Mouse (Mus musculus) heart, embryonic 10.5 days (tissue): ENCODE measurements around the gene Gm45021. TPM values are rescaled to one million over a fixed set of nuclear protein-coding genes. Genes with fewer than 3 reads are reported as not detected.
A peak's percentile ranks its signal among the peaks of the same experiment; 100 is the strongest.

Source experiments
- DNase-seq: peaks from one replicate; pipeline ENCODE4 v3.0.0-alpha.2; 2017; ENCODE audit warnings: low spot score
- H3K27ac ChIP-seq: fragments of 300-500 bp; sonication (generic); 2 replicates; pipeline ENCODE4 v1.5.1; 2016; ENCODE audit warnings: mild to moderate bottlenecking
- H3K27me3 ChIP-seq: fragments of 300-500 bp; sonication (generic); 2 replicates; pipeline ENCODE4 v1.6.1; 2016; ENCODE audit warnings: mild to moderate bottlenecking; ENCODE audit not compliant: poor library complexity, insufficient read depth, severe bottlenecking
- H3K36me3 ChIP-seq: fragments of 300-500 bp; sonication (generic); 2 replicates; pipeline ENCODE4 v1.6.1; 2016; ENCODE audit warnings: mild to moderate bottlenecking, moderate library complexity
- H3K4me1 ChIP-seq: fragments of 300-500 bp; sonication (generic); 2 replicates; pipeline ENCODE4 v1.6.1; 2016; ENCODE audit warnings: mild to moderate bottlenecking
- H3K4me3 ChIP-seq: fragments of 300-500 bp; sonication (generic); 2 replicates; pipeline ENCODE4 v1.5.1; 2016; ENCODE audit warnings: mild to moderate bottlenecking, moderate library complexity
- H3K9me3 ChIP-seq: fragments of 300-500 bp; sonication (generic); 2 replicates; pipeline ENCODE4 v1.6.1; 2016; ENCODE audit warnings: mild to moderate bottlenecking, moderate library complexity
- WGBS: fragments of 180-500 bp; shearing (Covaris S2); methylation state at CpG from one replicate; pipeline ENCODE4 v1.1.7; 2016; 5-methylcytosine and 5-hydroxymethylcytosine counted together
- polyA plus RNA-seq: library from polyadenylated mRNA; unstranded; fragments of >200 nt; fragmentation: Nextera tagmentation; extraction: Ambion mirVana; gene quantifications from 2 replicates; pipeline ENCODE4 v1.2.1, GENCODE M21; 2016

Gene Gm45021
- polyA plus RNA-seq = not detected in 2 replicates

GRCm38 (mm10) chr6:48589194-48589750, at the start of gene Gm45021:
Gene Gm45021, plus strand, starts transcription at chr6:48589610.
- Histone ChIP-seq H3K36me3 (no peaks in the 10 kb centered on the region), H3K9me3 (no peaks in the 10 kb centered on the region), H3K27me3 (no peaks in the 10 kb centered on the region), H3K4me1 (peaks cover 21% of the 10 kb centered on the region), H3K4me3 (peak within 1 kb of the TSS; percentile 24), H3K27ac (peak within 1 kb of the TSS; percentile 83)
- DNase-seq = no peak
- WGBS = 30% methylated on average over 6 of the region's 6 CpGs

- Histone ChIP-seq H3K4me3 (no peak overlapping the region), H3K27ac (no peak overlapping the region), H3K36me3 (0 out of 2 replicates have a peak, but pooled peaks cover 3% of the 10 kb centered on the region), H3K4me1 (peaks cover 39% of the 10 kb centered on the region), H3K27me3 (no peaks in the 10 kb centered on the region; the same call in none of the 2 replicates), H3K9me3 (no peaks in the 10 kb centered on the region)
- DNase-seq = no peak
- WGBS = 70% methylated on average over 5 of the region's 5 CpGs
Observed at GRCm38 (mm10) chr6:48539860-48540259, 49.5 kb upstream of the Gm45021 start.

- Histone ChIP-seq H3K4me3 (no peak overlapping the region), H3K27ac (0 out of 2 replicates have a peak overlapping the region, but pooled peaks have one; percentile 10), H3K36me3 (0 out of 2 replicates have a peak, but pooled peaks cover 3% of the 10 kb centered on the region), H3K9me3 (no peaks in the 10 kb centered on the region), H3K4me1 (peaks cover 39% of the 10 kb centered on the region), H3K27me3 (no peaks in the 10 kb centered on the region; the same call in 1 of the 2 replicates)
- 39% methylated on average over 3 of the region's 3 CpGs for WGBS
- no peak for DNase-seq
Observed at GRCm38 (mm10) chr6:48540721-48541120, 48.7 kb upstream of the Gm45021 start.

- WGBS = 41% methylated on average over 7 of the region's 7 CpGs
- 0 out of 2 replicates have a peak, but pooled peaks cover 3% of the 10 kb centered on the region for H3K36me3 ChIP-seq
- no peaks in the 10 kb centered on the region for H3K9me3 ChIP-seq
- H3K27ac ChIP-seq = no peak overlapping the region
- no peak for DNase-seq
- no peaks in the 10 kb centered on the region for H3K27me3 ChIP-seq
- H3K4me1 ChIP-seq = peaks cover 37% of the 10 kb centered on the region
- no peak overlapping the region for H3K4me3 ChIP-seq
Observed at GRCm38 (mm10) chr6:48541560-48542450, 47.6 kb upstream of the Gm45021 start.

GRCm38 (mm10) chr6:48542631-48543030, 46.8 kb upstream of the Gm45021 start:
- H3K9me3 ChIP-seq = no peaks in the 10 kb centered on the region
- no peak overlapping the region for H3K27ac ChIP-seq
- DNase-seq = no peak
- H3K4me1 ChIP-seq = peaks cover 31% of the 10 kb centered on the region
- no peak overlapping the region for H3K4me3 ChIP-seq
- 78% methylated on average over 3 of the region's 3 CpGs for WGBS
- 0 out of 2 replicates have a peak, but pooled peaks cover 3% of the 10 kb centered on the region for H3K36me3 ChIP-seq
- no peaks in the 10 kb centered on the region for H3K27me3 ChIP-seq

GRCm38 (mm10) chr6:48545251-48545650, 44.2 kb upstream of the Gm45021 start:
- Histone ChIP-seq H3K27ac (no peak overlapping the region), H3K9me3 (no peaks in the 10 kb centered on the region), H3K4me3 (no peak overlapping the region), H3K36me3 (0 out of 2 replicates have a peak, but pooled peaks cover 3% of the 10 kb centered on the region), H3K4me1 (peaks cover 19% of the 10 kb centered on the region), H3K27me3 (no peaks in the 10 kb centered on the region; the same call in 1 of the 2 replicates)
- 70% methylated on average over 5 of the region's 5 CpGs for WGBS
- no peak for DNase-seq

GRCm38 (mm10) chr6:48546271-48546670, 43.1 kb upstream of the Gm45021 start:
- no peak overlapping the region for H3K27ac ChIP-seq
- DNase-seq = no peak
- H3K4me1 ChIP-seq = peaks cover 13% of the 10 kb centered on the region
- no peaks in the 10 kb centered on the region; the same call in 1 of the 2 replicates for H3K27me3 ChIP-seq
- no peaks in the 10 kb centered on the region for H3K36me3 ChIP-seq
- WGBS = 65% methylated on average over 1 of the region's 1 CpGs
- no peaks in the 10 kb centered on the region for H3K9me3 ChIP-seq
- H3K4me3 ChIP-seq = no peak overlapping the region

- 55% methylated on average over 4 of the region's 4 CpGs for WGBS
- no peak for DNase-seq
- no peak overlapping the region for H3K27ac ChIP-seq
- H3K4me1 ChIP-seq = peaks cover 7% of the 10 kb centered on the region
- H3K9me3 ChIP-seq = no peaks in the 10 kb centered on the region
- no peaks in the 10 kb centered on the region; the same call in 1 of the 2 replicates for H3K27me3 ChIP-seq
- no peaks in the 10 kb centered on the region for H3K36me3 ChIP-seq
- H3K4me3 ChIP-seq = no peak overlapping the region
Observed at GRCm38 (mm10) chr6:48546858-48547257, 42.6 kb upstream of the Gm45021 start.

- no peaks in the 10 kb centered on the region for H3K36me3 ChIP-seq
- no peaks in the 10 kb centered on the region; the same call in 1 of the 2 replicates for H3K27me3 ChIP-seq
- no peak overlapping the region for H3K4me3 ChIP-seq
- no peaks in the 10 kb centered on the region for H3K4me1 ChIP-seq
- WGBS = 78% methylated on average over 6 of the region's 6 CpGs
- H3K9me3 ChIP-seq = no peaks in the 10 kb centered on the region
- no peak for DNase-seq
- no peak overlapping the region for H3K27ac ChIP-seq
Observed at GRCm38 (mm10) chr6:48548314-48548713, 41.1 kb upstream of the Gm45021 start.

- Histone ChIP-seq H3K27me3 (no peaks in the 10 kb centered on the region; the same call in 1 of the 2 replicates), H3K4me1 (peaks cover 18% of the 10 kb centered on the region), H3K4me3 (no peak overlapping the region), H3K36me3 (peaks cover 14% of the 10 kb centered on the region), H3K9me3 (no peaks in the 10 kb centered on the region), H3K27ac (no peak overlapping the region)
- no peak for DNase-seq
- WGBS = 43% methylated on average over 4 of the region's 4 CpGs
Observed at GRCm38 (mm10) chr6:48552918-48553317, 36.5 kb upstream of the Gm45021 start.

GRCm38 (mm10) chr6:48553819-48554218, 35.6 kb upstream of the Gm45021 start:
- Histone ChIP-seq H3K9me3 (no peaks in the 10 kb centered on the region), H3K27ac (peak overlapping the region; percentile 93), H3K36me3 (peaks cover 16% of the 10 kb centered on the region), H3K4me3 (peak overlapping the region; percentile 61), H3K4me1 (peaks cover 18% of the 10 kb centered on the region), H3K27me3 (no peaks in the 10 kb centered on the region)
- DNase-seq = no peak
- WGBS = 79% methylated on average over 4 of the region's 4 CpGs

- Histone ChIP-seq H3K27me3 (no peaks in the 10 kb centered on the region), H3K27ac (peak within 1 kb of the TSS; percentile 93), H3K9me3 (no peaks in the 10 kb centered on the region), H3K36me3 (peaks cover 16% of the 10 kb centered on the region), H3K4me3 (peak within 1 kb of the TSS; percentile 61), H3K4me1 (peaks cover 18% of the 10 kb centered on the region)
- under 1% methylated on average over 39 of the region's 39 CpGs for WGBS
- peak; percentile 95 for DNase-seq
Observed at GRCm38 (mm10) chr6:48554280-48555103, 34.9 kb upstream of the Gm45021 start, which contains the start of gene Lrrc61. Gene Lrrc61, plus strand, starts transcription at chr6:48554796.
